ENCODE assay signal across 10 mouse cellular contexts in genomic region chr8:105469816-105470215, GRCm38 (mm10). TPM values are rescaled to one million over a fixed set of nuclear protein-coding genes. Genes with fewer than 3 reads are reported as not detected.
A peak's percentile ranks its signal among the peaks of the same experiment; 100 is the strongest.
DNase-seq lines count a peak whose midpoint lies in the region; ATAC-seq and TF ChIP-seq lines count a peak whose summit lies in the region.
"Had no signal": no experiment of that assay in that cellular context is flagged by ENCODE, and none has a peak within 500 bp of the region (broad histone marks: within the 10 kb centered on the region; RNA-seq: fewer than 3 reads in every experiment).

No protein-coding gene starts in this region.

- peaks cover 91% of the 10 kb centered on the region for H3K27me3 ChIP-seq in liver, embryonic 15.5 days
- peaks cover 87% of the 10 kb centered on the region for H3K27me3 ChIP-seq in liver, embryonic 12.5 days (replicated peaks)
- H3K27me3 ChIP-seq in forebrain, embryonic 12.5 days, result peaks cover 27% of the 10 kb centered on the region
- H3K27me3 ChIP-seq in limb, embryonic 12.5 days, result peaks cover 49% of the 10 kb centered on the region
- no peaks in the 10 kb centered on the region for H3K27me3 ChIP-seq in small intestine, adult 2 months (ENCODE audit: control insufficient read depth, insufficient read depth, low read length)

- H3K9me3 ChIP-seq in liver, embryonic 15.5 days (replicated peaks), result no peaks in the 10 kb centered on the region
- no peaks in the 10 kb centered on the region for H3K9me3 ChIP-seq in liver, embryonic 12.5 days (replicated peaks)
- H3K9me3 ChIP-seq in forebrain, embryonic 12.5 days, result no peaks in the 10 kb centered on the region
- H3K9me3 ChIP-seq in limb, embryonic 12.5 days, result no peaks in the 10 kb centered on the region

- H3K4me2 ChIP-seq in liver, embryonic 15.5 days, result peak overlapping the region; percentile 30
- no peak overlapping the region for H3K4me2 ChIP-seq in liver, embryonic 12.5 days
- peak overlapping the region; percentile 71 for H3K4me2 ChIP-seq in forebrain, embryonic 12.5 days
- peak overlapping the region; percentile 66; the same call in 1 of the 2 replicates for H3K4me2 ChIP-seq in limb, embryonic 12.5 days

- TF ChIP-seq CTCF in small intestine, adult 2 months (IDR thresholded peaks at IDR 0.05; ENCODE audit: extremely low read depth, insufficient read length, insufficient replicate concordance, low read depth, low read length), result no peak

- no peak for ATAC-seq in liver, embryonic 15.5 days (ENCODE audit: insufficient read depth)
- ATAC-seq in liver, embryonic 12.5 days, result no peak
- ATAC-seq in forebrain, embryonic 12.5 days (ENCODE audit: low FRiP score), result no peak
- no peak for ATAC-seq in limb, embryonic 12.5 days (ENCODE audit: insufficient number of reproducible peaks, insufficient read depth, low FRiP score, low TSS enrichment, low read depth)

- no peak for TF ChIP-seq POLR2A in small intestine, adult 2 months (IDR thresholded peaks at IDR 0.05; ENCODE audit: low read depth, low read length)

- 68% methylated on average over 5 of the region's 5 CpGs for WGBS in liver, embryonic 15.5 days (ENCODE audit: insufficient replicate concordance)
- WGBS in liver, embryonic 12.5 days (ENCODE audit: insufficient replicate concordance), result 68% methylated on average over 5 of the region's 5 CpGs
- 90% methylated on average over 5 of the region's 5 CpGs for WGBS in forebrain, embryonic 12.5 days
- whole genome bisulfite sequencing in limb, embryonic 12.5 days, result 91% methylated on average over 5 of the region's 5 CpGs
- whole genome bisulfite sequencing in small intestine, adult 2 months, result 61% methylated on average over 5 of the region's 5 CpGs

- no peak overlapping the region for H3K9ac ChIP-seq in liver, embryonic 15.5 days
- H3K9ac ChIP-seq in liver, embryonic 12.5 days, result no peak overlapping the region
- no peak overlapping the region for H3K9ac ChIP-seq in forebrain, embryonic 12.5 days
- no peak overlapping the region for H3K9ac ChIP-seq in limb, embryonic 12.5 days (replicated peaks)
- H3K9ac ChIP-seq: liver, embryonic 14.5 days had no signal

- H3K27ac ChIP-seq in liver, embryonic 15.5 days (replicated peaks), result no peak overlapping the region
- no peak overlapping the region for H3K27ac ChIP-seq in liver, embryonic 12.5 days
- peak overlapping the region; percentile 56; the same call in 1 of the 2 replicates for H3K27ac ChIP-seq in forebrain, embryonic 12.5 days
- H3K27ac ChIP-seq in limb, embryonic 12.5 days, result no peak overlapping the region
- H3K27ac ChIP-seq in small intestine, adult 2 months (ENCODE audit: insufficient read depth, low read depth, low read length), result 0 out of 2 replicates have a peak overlapping the region, but pooled peaks have one; percentile 4
- H3K27ac ChIP-seq: kidney, postnatal 0 days; liver, embryonic 14.5 days had no signal

- no peak for DNase-seq in frontal cortex, adult 2 months (ENCODE audit: extremely low spot score in 1 of 2, low spot score in 1 of 2)
- no peak for DNase-seq in kidney, adult 11 months
- no peak for DNase-seq in c-Kit-positive CD71-positive TER-119-positive erythroid progenitor cells, embryonic 14.5 days (ENCODE audit: low spot score)

- no peaks in the 10 kb centered on the region for H3K36me3 ChIP-seq in liver, embryonic 15.5 days (replicated peaks)
- H3K36me3 ChIP-seq in liver, embryonic 12.5 days, result no peaks in the 10 kb centered on the region
- peaks cover 4% of the 10 kb centered on the region for H3K36me3 ChIP-seq in forebrain, embryonic 12.5 days (replicated peaks)
- H3K36me3 ChIP-seq in limb, embryonic 12.5 days, result peaks cover 16% of the 10 kb centered on the region; the same call in 1 of the 2 replicates
- no peaks in the 10 kb centered on the region; the same call in 1 of the 2 replicates for H3K36me3 ChIP-seq in small intestine, adult 2 months (ENCODE audit: control insufficient read depth, insufficient read depth, low read length)

- H3K4me1 ChIP-seq in liver, embryonic 15.5 days (replicated peaks), result peaks cover 49% of the 10 kb centered on the region
- peaks cover 45% of the 10 kb centered on the region for H3K4me1 ChIP-seq in liver, embryonic 12.5 days
- peaks cover 55% of the 10 kb centered on the region for H3K4me1 ChIP-seq in forebrain, embryonic 12.5 days
- H3K4me1 ChIP-seq in limb, embryonic 12.5 days (replicated peaks), result peaks cover 58% of the 10 kb centered on the region
- H3K4me1 ChIP-seq in small intestine, adult 2 months (ENCODE audit: control insufficient read depth, insufficient read depth, insufficient read length, low read length), result peaks cover 40% of the 10 kb centered on the region

- H3K4me3 ChIP-seq in liver, embryonic 15.5 days (replicated peaks), result no peak overlapping the region
- no peak overlapping the region for H3K4me3 ChIP-seq in liver, embryonic 12.5 days
- H3K4me3 ChIP-seq in forebrain, embryonic 12.5 days (replicated peaks), result no peak overlapping the region; the same call in 1 of the 2 replicates
- no peak overlapping the region for H3K4me3 ChIP-seq in limb, embryonic 12.5 days (replicated peaks)
- peak overlapping the region; percentile 5; the same call in 1 of the 2 replicates for H3K4me3 ChIP-seq in small intestine, adult 2 months (ENCODE audit: low read depth, low read length)

RNA-seq across cellular contexts. Expression of gene Tppp3, which starts 1.5 kb away (rescaled TPM):
- polyA plus RNA-seq in liver, embryonic 15.5 days (2015; fragmentation: Nextera tagmentation; extraction: Ambion mirVana), result 3.1 and 4.8 TPM in 2 replicates
- 1.2 and 1.4 TPM in 2 replicates for polyA plus RNA-seq in liver, embryonic 12.5 days (2016; fragmentation: Nextera tagmentation; extraction: Ambion mirVana)
- polyA plus RNA-seq in forebrain, embryonic 12.5 days (2016; fragmentation: Nextera tagmentation; extraction: Ambion mirVana), result 39.9 and 41.3 TPM in 2 replicates
- 25.3 and 28.9 TPM in 2 replicates for polyA plus RNA-seq in limb, embryonic 12.5 days (2016; fragmentation: Nextera tagmentation; extraction: Ambion mirVana)
- polyA plus RNA-seq in small intestine, adult 2 months (2012; rRNA removed), result 36.9 and 60.5 TPM in 2 replicates
- polyA plus RNA-seq in frontal cortex, adult 2 months (2012; rRNA removed), result 66.7 and 76.4 TPM in 2 replicates

RNA-seq across cellular contexts. Expression of gene Zdhhc1, which starts 26.9 kb away (rescaled TPM):
- 1.9 and 2.3 TPM in 2 replicates for polyA plus RNA-seq in liver, embryonic 15.5 days (2015; fragmentation: Nextera tagmentation; extraction: Ambion mirVana)
- 4.0 and 4.6 TPM in 2 replicates for polyA plus RNA-seq in liver, embryonic 12.5 days (2016; fragmentation: Nextera tagmentation; extraction: Ambion mirVana)
- polyA plus RNA-seq in forebrain, embryonic 12.5 days (2016; fragmentation: Nextera tagmentation; extraction: Ambion mirVana), result 24.7 and 26.1 TPM in 2 replicates
- 34.8 and 36.9 TPM in 2 replicates for polyA plus RNA-seq in limb, embryonic 12.5 days (2016; fragmentation: Nextera tagmentation; extraction: Ambion mirVana)
- 14.8 and 15.2 TPM in 2 replicates for polyA plus RNA-seq in small intestine, adult 2 months (2012; rRNA removed)
- 75.3 and 75.7 TPM in 2 replicates for polyA plus RNA-seq in frontal cortex, adult 2 months (2012; rRNA removed)

RNA-seq across cellular contexts. Expression of gene Hsd11b2, which starts 48.7 kb away (rescaled TPM):
- 0.40 and 0.58 TPM in 2 replicates for polyA plus RNA-seq in liver, embryonic 15.5 days (2015; fragmentation: Nextera tagmentation; extraction: Ambion mirVana)
- 6.0 and 6.7 TPM in 2 replicates for polyA plus RNA-seq in liver, embryonic 12.5 days (2016; fragmentation: Nextera tagmentation; extraction: Ambion mirVana)
- 10.9 and 12.0 TPM in 2 replicates for polyA plus RNA-seq in forebrain, embryonic 12.5 days (2016; fragmentation: Nextera tagmentation; extraction: Ambion mirVana)
- 28.2 and 30.6 TPM in 2 replicates for polyA plus RNA-seq in limb, embryonic 12.5 days (2016; fragmentation: Nextera tagmentation; extraction: Ambion mirVana)
- 5.0 and 12.2 TPM in 2 replicates for polyA plus RNA-seq in small intestine, adult 2 months (2012; rRNA removed)
- polyA plus RNA-seq in frontal cortex, adult 2 months (2012; rRNA removed), result 0.21 and 0.22 TPM in 2 replicates

RNA-seq across cellular contexts. Expression of gene Lrrc36, which starts 56.4 kb away (rescaled TPM):
- 0.12 and 0.13 TPM in 2 replicates for polyA plus RNA-seq in liver, embryonic 15.5 days (2015; fragmentation: Nextera tagmentation; extraction: Ambion mirVana)
- polyA plus RNA-seq in liver, embryonic 12.5 days (2016; fragmentation: Nextera tagmentation; extraction: Ambion mirVana), result 0.07 and 0.18 TPM in 2 replicates
- 1.2 and 1.4 TPM in 2 replicates for polyA plus RNA-seq in forebrain, embryonic 12.5 days (2016; fragmentation: Nextera tagmentation; extraction: Ambion mirVana)
- polyA plus RNA-seq in limb, embryonic 12.5 days (2016; fragmentation: Nextera tagmentation; extraction: Ambion mirVana), result 0.12 and 0.39 TPM in 2 replicates
- polyA plus RNA-seq in small intestine, adult 2 months (2012; rRNA removed), result 0.06 TPM in 1 of 2 replicates, not detected in the other
- 0.34 and 0.53 TPM in 2 replicates for polyA plus RNA-seq in frontal cortex, adult 2 months (2012; rRNA removed)

RNA-seq across cellular contexts. Expression of gene Kctd19, which starts 56.5 kb away (rescaled TPM):
- not detected in 2 replicates for polyA plus RNA-seq in liver, embryonic 15.5 days (2015; fragmentation: Nextera tagmentation; extraction: Ambion mirVana)
- polyA plus RNA-seq in liver, embryonic 12.5 days (2016; fragmentation: Nextera tagmentation; extraction: Ambion mirVana), result not detected in 2 replicates
- polyA plus RNA-seq in forebrain, embryonic 12.5 days (2016; fragmentation: Nextera tagmentation; extraction: Ambion mirVana), result 0.13 TPM in 1 of 2 replicates, not detected in the other
- polyA plus RNA-seq in limb, embryonic 12.5 days (2016; fragmentation: Nextera tagmentation; extraction: Ambion mirVana), result not detected in 2 replicates
- not detected in 2 replicates for polyA plus RNA-seq in small intestine, adult 2 months (2012; rRNA removed)
- not detected in 2 replicates for polyA plus RNA-seq in frontal cortex, adult 2 months (2012; rRNA removed)
- polyA plus RNA-seq: kidney, postnatal 0 days; liver, embryonic 14.5 days had no signal

Comparison
In these comparisons a context has a peak if more than half of its experiments do, and no peak if none do; other contexts are left out.
1. H3K27ac ChIP-seq: peak in forebrain, embryonic 12.5 days (single experiment) and small intestine, adult 2 months (single experiment); none in liver, embryonic 15.5 days (single experiment), liver, embryonic 12.5 days (single experiment) and limb, embryonic 12.5 days (single experiment).